Mouse (Mus musculus) thymus, adult 2 months (tissue): ENCODE data around the gene Clic6. TPM values are rescaled to one million over a fixed set of nuclear protein-coding genes. Genes with fewer than 3 reads are reported as not detected.

Experiments used
- DNase-seq: peaks from one replicate; pipeline ENCODE4 v3.0.0; 2021
- H3K27ac ChIP-seq: fragments of 200-500 bp; 2 replicates; pipeline ENCODE4 v1.5.1; 2012; ENCODE audit warnings: low read length, control low read depth; ENCODE audit not compliant: control insufficient read depth, insufficient read depth
- H3K27me3 ChIP-seq: fragments of 200-500 bp; 2 replicates; pipeline ENCODE4 v1.6.1; 2012; ENCODE audit warnings: mild to moderate bottlenecking, low read length, moderate library complexity, mixed read lengths; ENCODE audit not compliant: control insufficient read depth, insufficient read depth
- H3K36me3 ChIP-seq: fragments of 200-500 bp; 2 replicates; pipeline ENCODE4 v1.6.1; 2012; ENCODE audit warnings: mild to moderate bottlenecking, low read length, moderate library complexity; ENCODE audit not compliant: control insufficient read depth, insufficient read depth
- H3K4me1 ChIP-seq: fragments of 200-500 bp; replicated peaks from 2 replicates; pipeline ENCODE4 v1.6.1; 2012; ENCODE audit warnings: low read length; ENCODE audit not compliant: control insufficient read depth, insufficient read depth
- H3K4me3 ChIP-seq: fragments of 200-500 bp; 2 replicates; pipeline ENCODE4 v1.5.1; 2012; ENCODE audit warnings: mild to moderate bottlenecking, low read length, control low read depth, moderate library complexity; ENCODE audit not compliant: control insufficient read depth, insufficient read depth
- CTCF ChIP-seq: fragments of 200-500 bp; IDR thresholded peaks from 2 replicates; pipeline ENCODE4 v1.5.1; 2012; ENCODE audit warnings: mild to moderate bottlenecking, control low read depth, low read length, moderate library complexity, borderline replicate concordance; ENCODE audit not compliant: control insufficient read depth, poor library complexity, insufficient read depth; ENCODE audit errors: extremely low read depth
- POLR2A ChIP-seq: fragments of 200-500 bp; IDR thresholded peaks from 2 replicates; pipeline ENCODE4 v1.6.1; 2012; ENCODE audit warnings: mild to moderate bottlenecking, low read length, control low read depth, moderate library complexity; ENCODE audit not compliant: control insufficient read depth, poor library complexity, insufficient read depth; ENCODE audit errors: extremely low read depth
- WGBS: fragments of 180-500 bp; shearing (Covaris S2); methylation state at CpG from one replicate; pipeline ENCODE4 v1.1.7; 2018; 5-methylcytosine and 5-hydroxymethylcytosine counted together
- polyA plus RNA-seq: library from polyadenylated mRNA; depleted of rRNA; stranded (reverse); fragments of >200 nt; gene quantifications from 2 replicates; pipeline ENCODE4 v1.2.3, GENCODE M21; 2012

Gene Clic6
- polyA plus RNA-seq, 1 experiment: 0.22 TPM

- Histone ChIP-seq H3K4me3 (no peak overlapping the region), H3K27me3 (no peaks in the 10 kb centered on the region), H3K27ac (no peak overlapping the region), H3K36me3 (no peaks in the 10 kb centered on the region), H3K4me1 (no peaks in the 10 kb centered on the region)
- TF ChIP-seq POLR2A (no peak), CTCF (no peak)
- 18% methylated on average over 21 of the region's 23 CpGs for WGBS
- peak; percentile 47 for DNase-seq
Observed at GRCm38 (mm10) chr16:92478561-92479150, 6.9 kb upstream of the Clic6 start.

GRCm38 (mm10) chr16:92487086-92487485 lies 1.6 kb downstream of the Clic6 start:
- H3K4me1 ChIP-seq: no peaks in the 10 kb centered on the region
- H3K36me3 ChIP-seq: no peaks in the 10 kb centered on the region
- H3K27me3 ChIP-seq: no peaks in the 10 kb centered on the region
- H3K4me3 ChIP-seq: no peak overlapping the region
- H3K27ac ChIP-seq: no peak overlapping the region
- no peak for DNase-seq
- TF ChIP-seq CTCF (no peak), POLR2A (no peak)
- WGBS: 92% methylated on average over 6 of the region's 6 CpGs

DNA sequence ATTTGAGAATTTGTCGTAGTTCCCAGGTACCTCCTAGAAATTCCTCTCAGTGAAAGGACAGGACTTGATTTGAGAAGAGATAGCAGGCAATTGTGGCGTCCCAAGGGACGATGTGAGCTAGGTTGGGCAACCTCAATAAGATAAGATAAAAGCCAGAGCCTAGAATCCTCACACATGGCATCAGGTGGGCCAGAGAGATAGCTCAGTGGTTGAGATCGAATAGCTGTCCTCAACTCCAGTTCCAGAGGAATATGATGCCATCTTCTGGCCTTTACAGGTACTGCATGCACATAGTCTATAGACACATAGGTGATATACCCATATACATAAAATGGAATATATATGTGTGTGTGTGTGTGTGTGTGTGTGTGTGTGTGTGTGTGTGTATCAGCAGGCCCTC lies 2.0 kb downstream of the Clic6 start:
- H3K27ac ChIP-seq: no peak overlapping the region
- peak; percentile 44 for DNase-seq
- TF ChIP-seq CTCF (no peak), POLR2A (no peak)
- peaks cover 3% of the 10 kb centered on the region; the same call in 1 of the 2 replicates for H3K27me3 ChIP-seq
- H3K4me1 ChIP-seq: no peaks in the 10 kb centered on the region
- H3K36me3 ChIP-seq: no peaks in the 10 kb centered on the region
- H3K4me3 ChIP-seq: no peak overlapping the region
- WGBS: 80% methylated on average over 4 of the region's 4 CpGs

DNA sequence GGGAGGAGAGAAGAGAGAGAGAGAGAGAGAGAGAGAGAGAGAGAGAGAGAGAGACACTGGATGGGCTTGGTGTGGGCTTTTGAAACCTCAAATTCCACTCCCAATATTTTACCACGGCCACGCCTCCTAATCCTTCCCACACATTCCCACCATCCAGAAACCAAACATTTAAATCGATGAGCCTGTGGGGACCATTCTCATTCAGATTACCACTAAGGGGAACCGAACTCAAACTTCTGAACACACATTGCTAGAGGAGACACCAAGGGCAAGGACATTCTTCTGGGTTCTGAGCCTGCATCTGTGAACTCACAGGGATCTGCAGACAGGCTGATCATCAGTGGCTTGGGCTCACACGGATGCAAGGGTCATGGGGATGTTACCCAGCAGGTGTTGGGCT lies 2.9 kb downstream of the Clic6 start:
- no peak for TF ChIP-seq CTCF
- no peak for TF ChIP-seq POLR2A
- no peak for DNase-seq
- Histone ChIP-seq H3K27ac (no peak overlapping the region), H3K27me3 (peaks cover 3% of the 10 kb centered on the region; the same call in 1 of the 2 replicates), H3K4me1 (no peaks in the 10 kb centered on the region), H3K36me3 (no peaks in the 10 kb centered on the region), H3K4me3 (no peak overlapping the region)
- 87% methylated on average over 5 of the region's 5 CpGs for WGBS

DNA sequence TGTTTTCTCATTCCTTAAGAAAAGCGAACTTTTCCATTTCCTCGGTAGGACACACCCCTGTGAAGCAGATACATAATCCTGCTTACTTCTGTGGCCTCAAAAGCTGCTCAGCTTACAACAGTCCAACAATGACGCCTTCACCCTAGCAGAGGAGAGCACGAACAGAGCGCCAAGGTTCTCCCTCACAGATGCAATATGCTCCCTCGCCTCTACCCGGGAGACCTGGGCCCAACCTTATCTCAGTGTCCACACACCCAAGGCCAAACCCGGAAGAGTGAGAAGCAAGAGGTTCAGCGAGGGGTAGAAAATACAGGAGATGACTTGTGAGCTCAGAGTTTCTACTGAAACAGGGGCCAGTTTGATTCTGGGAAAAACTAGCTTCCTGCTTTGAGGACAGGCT lies 3.8 kb downstream of the Clic6 start:
- TF ChIP-seq CTCF: no peak
- no peak for TF ChIP-seq POLR2A
- no peaks in the 10 kb centered on the region for H3K4me1 ChIP-seq
- no peak for DNase-seq
- H3K27ac ChIP-seq: no peak overlapping the region
- H3K36me3 ChIP-seq: no peaks in the 10 kb centered on the region
- no peak overlapping the region for H3K4me3 ChIP-seq
- WGBS: 86% methylated on average over 9 of the region's 9 CpGs
- H3K27me3 ChIP-seq: peaks cover 3% of the 10 kb centered on the region; the same call in 1 of the 2 replicates

GRCm38 (mm10) chr16:92497851-92498588 lies 12.5 kb downstream of the Clic6 start:
- no peak for TF ChIP-seq POLR2A
- no peak for TF ChIP-seq CTCF
- Histone ChIP-seq H3K36me3 (no peaks in the 10 kb centered on the region), H3K27ac (no peak overlapping the region), H3K27me3 (peaks cover 7% of the 10 kb centered on the region; the same call in 1 of the 2 replicates), H3K4me1 (no peaks in the 10 kb centered on the region), H3K4me3 (no peak overlapping the region)
- no peak for DNase-seq
- WGBS: 12% methylated on average over 26 of the region's 26 CpGs
